In the genomic region with DNA sequence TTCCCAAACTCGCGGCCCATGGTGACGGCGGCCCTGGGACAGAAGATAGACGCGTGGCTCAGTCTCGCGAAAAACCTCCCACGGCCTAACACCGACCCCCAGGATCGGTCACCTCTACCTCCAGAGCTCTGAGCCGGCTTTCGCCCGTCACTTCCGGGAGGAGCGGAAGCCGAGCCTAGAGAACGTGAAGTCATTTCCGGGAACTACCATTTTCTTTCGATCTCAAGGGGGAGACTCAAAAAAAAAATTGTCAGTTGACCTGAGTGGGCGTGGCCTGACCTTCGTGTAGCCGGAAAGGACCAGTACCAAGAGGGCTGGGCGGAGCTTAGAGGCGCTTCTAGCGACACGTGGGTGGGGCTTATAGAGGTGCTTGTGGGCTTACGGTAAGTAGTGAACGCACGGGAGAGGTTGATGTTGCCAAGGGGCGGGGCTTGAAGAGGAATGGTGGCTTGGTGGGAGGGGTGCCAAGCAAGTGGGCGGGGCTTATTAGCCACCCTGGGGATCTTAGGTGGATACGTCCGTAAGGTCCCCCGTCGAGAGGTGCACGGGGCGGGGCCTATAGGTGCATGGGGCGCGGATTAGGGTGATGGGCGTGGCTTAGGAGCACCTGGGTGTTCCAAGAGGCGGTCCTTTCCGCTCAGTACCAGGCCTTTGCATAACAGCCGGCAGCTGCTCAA, we compare ENCODE assay signal across 8 mouse cellular contexts. TPM values are rescaled to one million over a fixed set of nuclear protein-coding genes. Genes with fewer than 3 reads are reported as not detected.
A peak's percentile ranks its signal among the peaks of the same experiment; 100 is the strongest.
DNase-seq lines count a peak whose midpoint lies in the region; ATAC-seq and TF ChIP-seq lines count a peak whose summit lies in the region.

A gene (minus strand): TSS at position 162 of the 677 bp plus-strand sequence.
A gene (plus strand): TSS at position 354 of the 677 bp plus-strand sequence.

- no peaks in the 10 kb centered on the region for H3K9me3 ChIP-seq in hindbrain, embryonic 10.5 days
- no peaks in the 10 kb centered on the region for H3K9me3 ChIP-seq in lung, postnatal 0 days (ENCODE audit: low read length)

- WGBS in hindbrain, embryonic 10.5 days: under 1% methylated on average over 44 of the region's 44 CpGs
- 1% methylated on average over 43 of the region's 44 CpGs for WGBS in lung, postnatal 0 days

- H3K27ac ChIP-seq in hindbrain, embryonic 10.5 days: peak within 1 kb of the TSS; percentile 85
- peak within 1 kb of the TSS; percentile 86 for H3K27ac ChIP-seq in lung, postnatal 0 days (ENCODE audit: low read length)

- H3K27me3 ChIP-seq in hindbrain, embryonic 10.5 days (ENCODE audit: insufficient read depth, poor library complexity, severe bottlenecking): no peaks in the 10 kb centered on the region
- no peaks in the 10 kb centered on the region for H3K27me3 ChIP-seq in lung, postnatal 0 days (replicated peaks; ENCODE audit: insufficient read depth, low read length)

- H3K4me1 ChIP-seq in hindbrain, embryonic 10.5 days (replicated peaks): peaks cover 20% of the 10 kb centered on the region
- 0 out of 2 replicates have a peak, but pooled peaks cover 4% of the 10 kb centered on the region for H3K4me1 ChIP-seq in lung, postnatal 0 days (ENCODE audit: insufficient read depth, low read depth, low read length)

- peak; percentile 100 for DNase-seq in MN1 (ENCODE audit: low spot score)
- peak; percentile 100 for DNase-seq in cerebellum, adult 9-10 months
- DNase-seq in hindbrain, embryonic 10.5 days (ENCODE audit: low spot score): peak; percentile 98
- peak; percentile 100 for DNase-seq in layer of hippocampus, adult 9-11 months
- peak; percentile 100 for DNase-seq in lung, postnatal 0 days (ENCODE audit: low spot score)
- peak; percentile 97 for DNase-seq in ovary, postnatal 14 days (ENCODE audit: low spot score)
- peak; percentile 99 for DNase-seq in thymus, postnatal 14 days

- ATAC-seq in frontal cortex, adult (ENCODE audit: low TSS enrichment): peak; percentile 88
- ATAC-seq in lung, postnatal 0 days: peak; percentile 95

- TF ChIP-seq CTCF in lung, postnatal 0 days (IDR thresholded peaks at IDR 0.05): no peak

- peak within 1 kb of the TSS; percentile 95 for H3K4me3 ChIP-seq in hindbrain, embryonic 10.5 days
- peak within 1 kb of the TSS; percentile 71 for H3K4me3 ChIP-seq in lung, postnatal 0 days (ENCODE audit: low read depth, low read length)

- peaks cover 20% of the 10 kb centered on the region for H3K36me3 ChIP-seq in hindbrain, embryonic 10.5 days
- no peaks in the 10 kb centered on the region for H3K36me3 ChIP-seq in lung, postnatal 0 days (ENCODE audit: insufficient read depth, low read length)

- peak within 1 kb of the TSS; percentile 82 for H3K9ac ChIP-seq in lung, postnatal 0 days (replicated peaks; ENCODE audit: low read depth)

- H3K4me2 ChIP-seq in lung, postnatal 0 days (replicated peaks; ENCODE audit: low read depth, low read length): peak within 1 kb of the TSS; percentile 65

- TF ChIP-seq EP300 in lung, postnatal 0 days (IDR thresholded peaks at IDR 0.05): peak; percentile 81

RNA-seq across cellular contexts. Expression of the first gene that starts in this region (rescaled TPM):
- polyA plus RNA-seq in hindbrain, embryonic 10.5 days (2016; fragmentation: Nextera tagmentation; extraction: Ambion mirVana): 548 and 642 TPM in 2 replicates
- polyA plus RNA-seq in lung, postnatal 0 days (2015; fragmentation: Nextera tagmentation; extraction: Ambion mirVana): 442 and 520 TPM in 2 replicates

RNA-seq across cellular contexts. Expression of the second gene that starts in this region (rescaled TPM):
- polyA plus RNA-seq in hindbrain, embryonic 10.5 days (2016; fragmentation: Nextera tagmentation; extraction: Ambion mirVana): 2.6 and 2.9 TPM in 2 replicates
- polyA plus RNA-seq in lung, postnatal 0 days (2015; fragmentation: Nextera tagmentation; extraction: Ambion mirVana): 0.84 and 1.3 TPM in 2 replicates

Comparison
In these comparisons a context has a peak if more than half of its experiments do, and no peak if none do; other contexts are left out.
1. Peak in every context shown above with its lines: DNase-seq, ATAC-seq, H3K4me3 ChIP-seq and H3K27ac ChIP-seq.